8 mouse cellular contexts compared by ENCODE assay signal in the genomic region with DNA sequence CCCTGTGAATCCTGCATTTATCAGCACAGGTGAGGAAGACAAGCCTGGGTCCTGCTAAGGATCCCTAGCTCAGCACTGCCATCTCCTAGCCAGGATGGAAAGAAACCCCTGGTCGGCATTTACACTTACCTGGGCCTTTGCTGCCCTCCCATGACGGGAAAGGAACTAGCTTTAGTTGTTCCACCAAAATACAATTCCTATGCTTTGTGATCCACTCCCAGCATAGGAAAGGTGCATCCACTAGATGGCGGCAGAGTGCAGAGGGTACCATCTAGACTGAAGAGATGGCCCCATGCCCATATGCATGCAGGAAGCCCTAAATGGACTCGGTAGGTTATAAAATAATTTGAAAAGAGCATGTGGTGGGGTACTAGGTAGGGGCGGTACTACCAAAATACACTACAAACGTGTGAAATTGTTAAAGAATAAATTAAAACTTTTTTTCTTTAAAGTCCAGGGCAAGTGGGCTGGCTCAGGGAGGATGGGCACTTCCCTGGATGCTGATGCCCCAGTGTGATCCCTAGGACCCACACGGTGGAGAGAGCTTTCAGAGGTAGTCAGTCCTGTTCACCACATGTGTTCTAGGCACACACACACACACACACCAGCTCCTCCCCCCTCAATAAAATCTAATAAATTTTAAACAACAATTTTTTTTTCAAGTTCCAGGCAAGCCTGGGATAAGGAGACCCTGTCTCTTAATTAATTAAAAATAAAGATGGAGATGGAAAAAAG. TPM values are rescaled to one million over a fixed set of nuclear protein-coding genes. Genes with fewer than 3 reads are reported as not detected.
DNase-seq lines count a peak whose midpoint lies in the region; ATAC-seq and TF ChIP-seq lines count a peak whose summit lies in the region.

No protein-coding gene starts in this region.

- no peak overlapping the region for H3K27ac ChIP-seq in gastrocnemius, adult 2 months
- H3K27ac ChIP-seq in hindbrain, postnatal 0 days: no peak overlapping the region

- no peak overlapping the region for H3K4me3 ChIP-seq in gastrocnemius, adult 2 months
- no peak overlapping the region for H3K4me3 ChIP-seq in hindbrain, postnatal 0 days (ENCODE audit: low read length)

- no peaks in the 10 kb centered on the region for H3K4me1 ChIP-seq in hindbrain, postnatal 0 days (ENCODE audit: insufficient read depth, low read length)

- WGBS in hindbrain, postnatal 0 days: 12% methylated on average over 7 of the region's 7 CpGs

- no peak overlapping the region for H3K4me2 ChIP-seq in hindbrain, postnatal 0 days (ENCODE audit: low read depth, low read length)

- peak; percentile 98 for TF ChIP-seq CTCF in gastrocnemius, adult 2 months (IDR thresholded peaks at IDR 0.05)
- TF ChIP-seq CTCF in hindbrain, postnatal 0 days (IDR thresholded peaks at IDR 0.05; ENCODE audit: low read depth): peak; percentile 92

- peak; percentile 91 for DNase-seq in adipocyte (ENCODE audit: low spot score)
- DNase-seq in gastrocnemius, adult 2 months: peak; percentile 85
- peak; percentile 89 for DNase-seq in hindbrain, postnatal 0 days (ENCODE audit: low spot score)
- DNase-seq in left cerebral cortex, postnatal 10 days (ENCODE audit: extremely low spot score in 1 of 2, low spot score in 2 of 2): peak; percentile 64 to 89
- peak; percentile 57 to 75 for DNase-seq in right cerebral cortex, postnatal 36 days (ENCODE audit: low spot score in 2 of 2)
- DNase-seq in urinary bladder, postnatal 25 days (ENCODE audit: low spot score): peak; percentile 86

- intact Hi-C loops in gastrocnemius, adult 2 months (cut with DNase I): loop anchor here (2.0 kb wide), 1 partner anchor 174 kb away; no protein-coding TSS in a partner anchor
- intact Hi-C loops in left cerebral cortex, postnatal 10 days (cut with DNase I): no loop called here

- no peak overlapping the region for H3K9ac ChIP-seq in hindbrain, postnatal 0 days (replicated peaks; ENCODE audit: low read length)

- ATAC-seq in common myeloid progenitor, adult 5-6 weeks (replicated peaks; ENCODE audit: low read depth, poor library complexity, severe bottlenecking): peak; percentile 92
- peak; percentile 67 for ATAC-seq in hindbrain, postnatal 0 days
- peak; percentile 84 for ATAC-seq in megakaryocyte-erythroid progenitor cell, adult 5-6 weeks (replicated peaks; ENCODE audit: low FRiP score, low TSS enrichment, poor library complexity, severe bottlenecking)

- H3K27me3 ChIP-seq in hindbrain, postnatal 0 days (ENCODE audit: insufficient read depth, low read length): no peaks in the 10 kb centered on the region

- H3K9me3 ChIP-seq in hindbrain, postnatal 0 days (ENCODE audit: low read length): no peaks in the 10 kb centered on the region

- H3K36me3 ChIP-seq in hindbrain, postnatal 0 days (ENCODE audit: insufficient read depth, low read length): peaks cover 31% of the 10 kb centered on the region

RNA-seq across cellular contexts. Expression of gene Dad1, which starts 14.7 kb away (rescaled TPM):
- 97.2 and 98.8 TPM in 2 replicates for total RNA-seq in common myeloid progenitor, adult 5-6 weeks (2017)
- total RNA-seq in gastrocnemius, adult 2 months (2021): 10 to 100 TPM; 68.3 to 77.9 TPM
- total RNA-seq in hindbrain, postnatal 0 days (2014; rRNA removed): 189 and 321 TPM in 2 replicates
- polyA plus RNA-seq in hindbrain, postnatal 0 days (2015; fragmentation: Nextera tagmentation; extraction: Ambion mirVana): 406 and 407 TPM in 2 replicates
- total RNA-seq in left cerebral cortex, postnatal 10 days (2021): 100 to 1,000 TPM; 121 to 126 TPM
- 184 and 235 TPM in 2 replicates for total RNA-seq in megakaryocyte-erythroid progenitor cell, adult 5-6 weeks (2014; fragmentation: Nextera tagmentation)
- 106 and 168 TPM in 2 replicates for total RNA-seq in megakaryocyte-erythroid progenitor cell, adult 5-6 weeks (2017)

RNA-seq across cellular contexts. Expression of gene Abhd4, which starts 14.8 kb away (rescaled TPM):
- 27.6 and 31.5 TPM in 2 replicates for total RNA-seq in common myeloid progenitor, adult 5-6 weeks (2017)
- 10 to 100 TPM; 18.9 to 19.3 TPM for total RNA-seq in gastrocnemius, adult 2 months (2021)
- 105 and 126 TPM in 2 replicates for total RNA-seq in hindbrain, postnatal 0 days (2014; rRNA removed)
- 76.9 and 82.7 TPM in 2 replicates for polyA plus RNA-seq in hindbrain, postnatal 0 days (2015; fragmentation: Nextera tagmentation; extraction: Ambion mirVana)
- total RNA-seq in left cerebral cortex, postnatal 10 days (2021): 10 to 100 TPM; 43.7 to 48.0 TPM
- total RNA-seq in megakaryocyte-erythroid progenitor cell, adult 5-6 weeks (2014; fragmentation: Nextera tagmentation): 25.5 and 28.5 TPM in 2 replicates
- 16.9 and 18.6 TPM in 2 replicates for total RNA-seq in megakaryocyte-erythroid progenitor cell, adult 5-6 weeks (2017)

RNA-seq across cellular contexts. Expression of gene Olfr49, which starts 45.6 kb away (rescaled TPM):
- total RNA-seq in common myeloid progenitor, adult 5-6 weeks (2017): not detected in 2 replicates
- not detected for total RNA-seq in gastrocnemius, adult 2 months (2021)
- total RNA-seq in hindbrain, postnatal 0 days (2014; rRNA removed): not detected in 2 replicates
- 0.05 TPM in 1 of 2 replicates, not detected in the other for polyA plus RNA-seq in hindbrain, postnatal 0 days (2015; fragmentation: Nextera tagmentation; extraction: Ambion mirVana)
- total RNA-seq in left cerebral cortex, postnatal 10 days (2021): not detected
- total RNA-seq in megakaryocyte-erythroid progenitor cell, adult 5-6 weeks (2014; fragmentation: Nextera tagmentation): not detected in 2 replicates
- total RNA-seq in megakaryocyte-erythroid progenitor cell, adult 5-6 weeks (2017): not detected in 2 replicates
